In genomic region chr4:103313587-103314525, GRCm38 (mm10) we compare ENCODE assay signal across 8 mouse cellular contexts. TPM values are rescaled to one million over a fixed set of nuclear protein-coding genes. Genes with fewer than 3 reads are reported as not detected.
DNase-seq lines count a peak whose midpoint lies in the region; ATAC-seq lines count a peak whose summit lies in the region.

Gene Oma1 (plus strand): TSS chr4:103313812.

- peak; percentile 98 to 99 for DNase-seq in B cell, adult 2 months
- DNase-seq in brain, adult 2 months (ENCODE audit: low read depth, low spot score): peak; percentile 99
- peak; percentile 99 for DNase-seq in heart, embryonic 10.5 days (ENCODE audit: low spot score)
- DNase-seq in liver: peak; percentile 99
- peak; percentile 97 to 99 for DNase-seq in spleen, postnatal 4 days (ENCODE audit: low spot score in 2 of 2)

- H3K36me3 ChIP-seq in heart, embryonic 10.5 days: no peaks in the 10 kb centered on the region
- no peaks in the 10 kb centered on the region for H3K36me3 ChIP-seq in kidney, embryonic 15.5 days

- WGBS in heart, embryonic 10.5 days: under 1% methylated on average over 61 of the region's 61 CpGs
- WGBS in kidney, embryonic 15.5 days: under 1% methylated on average over 50 of the region's 61 CpGs

- H3K9ac ChIP-seq in kidney, embryonic 15.5 days: peak within 1 kb of the TSS; percentile 87

- peak within 1 kb of the TSS; percentile 67 for H3K4me2 ChIP-seq in kidney, embryonic 15.5 days

- peak within 1 kb of the TSS; percentile 98 for H3K27ac ChIP-seq in heart, embryonic 10.5 days
- peak within 1 kb of the TSS; percentile 98 for H3K27ac ChIP-seq in kidney, embryonic 15.5 days

- H3K27me3 ChIP-seq in heart, embryonic 10.5 days (ENCODE audit: insufficient read depth, poor library complexity, severe bottlenecking): no peaks in the 10 kb centered on the region
- no peaks in the 10 kb centered on the region for H3K27me3 ChIP-seq in kidney, embryonic 15.5 days

- H3K9me3 ChIP-seq in heart, embryonic 10.5 days: no peaks in the 10 kb centered on the region
- no peaks in the 10 kb centered on the region for H3K9me3 ChIP-seq in kidney, embryonic 15.5 days (replicated peaks)

- peaks cover 6% of the 10 kb centered on the region; the same call in 1 of the 2 replicates for H3K4me1 ChIP-seq in heart, embryonic 10.5 days
- H3K4me1 ChIP-seq in kidney, embryonic 15.5 days: peaks cover 11% of the 10 kb centered on the region

- H3K4me3 ChIP-seq in heart, embryonic 10.5 days: peak within 1 kb of the TSS; percentile 75
- H3K4me3 ChIP-seq in kidney, embryonic 15.5 days (replicated peaks): peak within 1 kb of the TSS; percentile 79

- peak; percentile 99 for ATAC-seq in erythroblast, adult 5-6 weeks (replicated peaks; ENCODE audit: low FRiP score, poor library complexity, severe bottlenecking)
- ATAC-seq in kidney, embryonic 15.5 days (replicated peaks; ENCODE audit: low FRiP score): peak; percentile 100
- ATAC-seq in monocyte, adult 5-6 weeks (replicated peaks; ENCODE audit: insufficient number of reproducible peaks, low FRiP score, low TSS enrichment, poor library complexity, severe bottlenecking): peak; percentile 96

RNA-seq across cellular contexts. Expression of gene Oma1, which starts in this region (rescaled TPM):
- 0.96 and 7.9 TPM in 2 replicates for total RNA-seq in erythroblast, adult 5-6 weeks (2015; ENCODE audit: low replicate concordance)
- total RNA-seq in erythroblast, adult 5-6 weeks (2017; ENCODE audit: low replicate concordance): 10.0 and 18.7 TPM in 2 replicates
- 22.9 and 23.7 TPM in 2 replicates for polyA plus RNA-seq in heart, embryonic 10.5 days (2016; fragmentation: Nextera tagmentation; extraction: Ambion mirVana)
- polyA plus RNA-seq in kidney, embryonic 15.5 days (2015; fragmentation: Nextera tagmentation; extraction: Ambion mirVana): 21.0 and 25.1 TPM in 2 replicates
- total RNA-seq in monocyte, adult 5-6 weeks (2017): 21.8 to 51.2 TPM (median 24.5 TPM) in 3 replicates

Comparison
In these comparisons a context has a peak if more than half of its experiments do, and no peak if none do; other contexts are left out.
1. Peak in every context shown above with its lines: DNase-seq, ATAC-seq, H3K4me3 ChIP-seq and H3K27ac ChIP-seq.